Mouse (Mus musculus) forebrain, postnatal 0 days (tissue): ENCODE results near the gene Akt2. TPM values are rescaled to one million over a fixed set of nuclear protein-coding genes. Genes with fewer than 3 reads are reported as not detected.
A peak's percentile ranks its signal among the peaks of the same experiment; 100 is the strongest.

Experiments used
- ATAC-seq: fragments of 200-750 bp; cut with Nextera tagmentation; 2 replicates; pipeline ENCODE4 v1.8.0; 2017; ENCODE audit warnings: mild to moderate bottlenecking, moderate library complexity
- DNase-seq: peaks from one replicate; pipeline ENCODE4 v3.0.0-alpha.2; 2015
- H3K27ac ChIP-seq: fragments of 300-500 bp; sonication (generic); 2 replicates; pipeline ENCODE4 v1.5.1; 2014; ENCODE audit warnings: low read depth, mild to moderate bottlenecking, antibody characterized with exemption, low read length, moderate library complexity, mixed read lengths
- H3K27me3 ChIP-seq: fragments of 300-500 bp; sonication (generic); 2 replicates; pipeline ENCODE4 v1.6.1; 2014; ENCODE audit warnings: mild to moderate bottlenecking, low read length, mixed read lengths; ENCODE audit not compliant: insufficient read depth
- H3K36me3 ChIP-seq: fragments of 300-500 bp; sonication (generic); 2 replicates; pipeline ENCODE4 v1.6.1; 2014; ENCODE audit warnings: mild to moderate bottlenecking, moderate library complexity; ENCODE audit not compliant: insufficient read depth
- H3K4me1 ChIP-seq: fragments of 300-500 bp; sonication (generic); 2 replicates; pipeline ENCODE4 v1.6.1; 2014; ENCODE audit warnings: antibody characterized with exemption; ENCODE audit not compliant: insufficient read depth
- H3K4me2 ChIP-seq: fragments of 300-500 bp; sonication (generic); 2 replicates; pipeline ENCODE4 v1.6.1; 2014; ENCODE audit warnings: low read depth, mild to moderate bottlenecking, moderate library complexity
- H3K4me3 ChIP-seq: fragments of 300-500 bp; sonication (generic); 2 replicates; pipeline ENCODE4 v1.5.1; 2014; ENCODE audit warnings: low read depth, low read length, mixed read lengths
- H3K9ac ChIP-seq: fragments of 300-500 bp; sonication (generic); 2 replicates; pipeline ENCODE4 v1.6.1; 2014; ENCODE audit warnings: mild to moderate bottlenecking
- H3K9me3 ChIP-seq: fragments of 300-500 bp; sonication (generic); 2 replicates; pipeline ENCODE4 v1.6.1; 2016; ENCODE audit warnings: low read length
- CTCF ChIP-seq: sonication (generic); IDR thresholded peaks from 2 replicates; pipeline ENCODE4 v1.5.1; 2016; ENCODE audit warnings: antibody characterized with exemption, control low read depth, low read depth
- WGBS: fragments of 180-500 bp; shearing (Covaris S2); extraction: QIAGEN DNeasy Blood & Tissue Kit; methylation state at CpG from one replicate; pipeline ENCODE4 v1.1.7; 2014; 5-methylcytosine and 5-hydroxymethylcytosine counted together
- polyA plus RNA-seq: library from polyadenylated mRNA; unstranded; fragments of >200 nt; fragmentation: Nextera tagmentation; extraction: Ambion mirVana; gene quantifications from 2 replicates; pipeline ENCODE4 v1.2.1, GENCODE M21; 2015
- total RNA-seq: library from RNA; depleted of rRNA; stranded (reverse); fragments of >200 nt; gene quantifications from 2 replicates; pipeline ENCODE4 v1.2.3, GENCODE M21; 2014

The Akt2 gene
- total and polyA plus RNA-seq, 2 experiments from 2014 or later, result 53.9 to 61.1 TPM

DNA sequence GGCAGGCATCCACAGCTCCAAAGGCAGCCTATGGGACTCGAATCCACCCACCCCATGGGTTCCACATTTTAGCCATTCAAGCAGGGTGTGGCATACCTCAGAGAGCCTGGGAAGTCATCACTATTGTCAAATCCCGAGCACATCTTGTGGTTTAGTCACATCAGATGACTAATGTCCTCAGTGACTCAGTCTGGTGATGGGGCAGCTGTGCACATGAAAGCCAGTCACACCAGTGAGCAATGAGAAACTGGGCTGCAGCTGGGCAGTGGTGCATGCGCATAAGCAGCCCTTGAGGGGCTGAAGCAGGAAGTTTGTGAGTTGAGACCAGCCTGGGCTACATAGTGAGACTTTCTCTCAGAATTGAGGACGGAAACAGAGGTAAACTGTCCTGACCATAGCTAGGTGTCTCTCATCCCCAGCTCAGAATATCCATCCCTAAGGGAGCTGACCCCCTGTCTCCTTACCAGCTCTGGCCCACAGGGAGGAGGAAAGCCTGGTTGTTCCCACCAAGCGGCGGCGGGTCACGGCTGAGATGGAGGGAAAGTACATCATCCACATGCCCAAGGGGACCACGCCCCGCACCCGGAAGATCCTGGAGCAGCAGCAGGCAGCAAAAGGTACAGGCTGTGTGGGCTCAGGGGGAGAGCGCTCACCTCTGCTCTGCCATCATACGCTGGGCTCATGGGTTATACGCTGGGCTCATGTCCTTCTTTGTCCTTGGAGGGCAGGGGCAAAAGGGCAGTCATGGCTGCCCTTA lies 17.1 kb upstream of the Akt2 start:
- no peak for ATAC-seq
- Histone ChIP-seq H3K4me2 (no peak overlapping the region), H3K27me3 (no peaks in the 10 kb centered on the region), H3K4me1 (no peaks in the 10 kb centered on the region), H3K9me3 (no peaks in the 10 kb centered on the region), H3K9ac (no peak overlapping the region), H3K4me3 (no peak overlapping the region), H3K36me3 (peaks cover 80% of the 10 kb centered on the region), H3K27ac (no peak overlapping the region)
- TF ChIP-seq CTCF, result no peak
- DNase-seq, result no peak
- 90% methylated on average over 14 of the region's 14 CpGs for WGBS

DNA sequence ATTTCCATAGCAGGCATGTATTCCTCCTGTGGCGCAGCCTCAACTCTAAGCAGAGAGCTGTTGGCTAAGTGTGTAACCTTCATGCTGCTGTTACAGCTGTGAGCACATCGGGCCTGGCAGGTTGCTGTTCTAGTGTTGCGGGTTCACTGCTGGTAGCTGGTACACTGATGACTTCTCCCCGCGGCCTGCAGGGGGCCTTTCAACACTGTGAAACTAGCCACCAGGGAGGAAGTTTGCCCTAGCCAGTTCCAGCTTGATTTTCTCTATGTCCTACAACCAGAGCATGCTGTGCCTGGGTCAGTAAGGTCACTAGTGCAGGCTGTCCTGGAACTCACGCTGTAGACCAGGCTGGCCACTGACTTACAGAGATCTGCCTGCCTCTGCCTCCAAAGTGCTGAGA lies 14.4 kb upstream of the Akt2 start:
- Histone ChIP-seq H3K4me1 (no peaks in the 10 kb centered on the region), H3K27ac (no peak overlapping the region), H3K27me3 (no peaks in the 10 kb centered on the region), H3K4me2 (no peak overlapping the region), H3K4me3 (no peak overlapping the region), H3K36me3 (peaks cover 83% of the 10 kb centered on the region), H3K9me3 (no peaks in the 10 kb centered on the region), H3K9ac (no peak overlapping the region)
- DNase-seq (peak; percentile 20), ATAC-seq (no peak)
- TF ChIP-seq CTCF, result peak; percentile 61
- WGBS, result 65% methylated on average over 6 of the region's 6 CpGs

DNA sequence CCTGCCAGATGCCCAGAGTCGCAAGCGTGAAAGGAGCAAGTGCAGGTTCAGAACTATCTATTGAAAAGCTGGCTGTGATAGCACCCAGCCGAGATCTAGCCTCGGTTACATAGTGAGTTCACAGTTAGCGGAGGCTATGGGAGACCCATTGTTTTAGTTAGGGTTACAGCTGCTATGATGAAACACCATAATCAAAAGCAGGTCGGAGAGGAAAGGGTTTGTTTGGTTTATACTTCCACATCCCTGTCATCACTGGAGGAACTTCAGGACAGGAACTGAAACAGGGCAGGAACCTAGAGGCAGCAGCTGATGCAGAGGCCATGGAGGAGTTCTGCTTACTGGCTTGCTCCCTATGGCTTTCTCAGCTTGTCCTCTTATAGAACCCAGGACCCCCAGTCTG lies 13.8 kb upstream of the Akt2 start:
- Histone ChIP-seq H3K4me2 (no peak overlapping the region), H3K27me3 (no peaks in the 10 kb centered on the region), H3K9me3 (no peaks in the 10 kb centered on the region), H3K4me1 (no peaks in the 10 kb centered on the region), H3K9ac (no peak overlapping the region), H3K36me3 (peaks cover 83% of the 10 kb centered on the region), H3K27ac (no peak overlapping the region), H3K4me3 (no peak overlapping the region)
- ATAC-seq (no peak), DNase-seq (no peak)
- no peak for TF ChIP-seq CTCF
- WGBS, result 96% methylated on average over 6 of the region's 6 CpGs

DNA sequence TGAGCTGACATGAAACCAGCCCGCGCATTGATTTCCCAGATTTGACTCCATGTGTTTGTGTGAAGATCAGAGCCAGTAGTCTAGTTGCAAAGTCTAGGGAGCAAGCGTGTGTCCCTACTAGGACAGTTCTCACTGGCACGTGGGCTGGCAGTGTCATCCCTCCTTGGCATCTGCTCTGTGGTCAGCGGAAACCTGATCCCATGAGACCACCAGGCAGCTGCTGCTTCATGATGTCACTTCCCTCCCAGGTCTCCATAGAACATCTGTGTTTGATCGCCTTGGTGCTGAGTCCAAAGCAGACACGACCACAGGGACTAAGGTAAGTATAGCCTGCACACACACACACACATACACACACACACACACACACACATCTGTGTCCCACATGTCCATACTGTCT lies 12.9 kb upstream of the Akt2 start:
- WGBS, result 93% methylated on average over 7 of the region's 7 CpGs
- no peak overlapping the region for H3K4me2 ChIP-seq
- H3K27ac ChIP-seq, result no peak overlapping the region
- ATAC-seq (no peak), DNase-seq (no peak)
- peaks cover 82% of the 10 kb centered on the region for H3K36me3 ChIP-seq
- H3K9me3 ChIP-seq, result no peaks in the 10 kb centered on the region
- no peaks in the 10 kb centered on the region for H3K27me3 ChIP-seq
- no peak overlapping the region for H3K9ac ChIP-seq
- no peak for TF ChIP-seq CTCF
- H3K4me1 ChIP-seq, result no peaks in the 10 kb centered on the region
- H3K4me3 ChIP-seq, result no peak overlapping the region

DNA sequence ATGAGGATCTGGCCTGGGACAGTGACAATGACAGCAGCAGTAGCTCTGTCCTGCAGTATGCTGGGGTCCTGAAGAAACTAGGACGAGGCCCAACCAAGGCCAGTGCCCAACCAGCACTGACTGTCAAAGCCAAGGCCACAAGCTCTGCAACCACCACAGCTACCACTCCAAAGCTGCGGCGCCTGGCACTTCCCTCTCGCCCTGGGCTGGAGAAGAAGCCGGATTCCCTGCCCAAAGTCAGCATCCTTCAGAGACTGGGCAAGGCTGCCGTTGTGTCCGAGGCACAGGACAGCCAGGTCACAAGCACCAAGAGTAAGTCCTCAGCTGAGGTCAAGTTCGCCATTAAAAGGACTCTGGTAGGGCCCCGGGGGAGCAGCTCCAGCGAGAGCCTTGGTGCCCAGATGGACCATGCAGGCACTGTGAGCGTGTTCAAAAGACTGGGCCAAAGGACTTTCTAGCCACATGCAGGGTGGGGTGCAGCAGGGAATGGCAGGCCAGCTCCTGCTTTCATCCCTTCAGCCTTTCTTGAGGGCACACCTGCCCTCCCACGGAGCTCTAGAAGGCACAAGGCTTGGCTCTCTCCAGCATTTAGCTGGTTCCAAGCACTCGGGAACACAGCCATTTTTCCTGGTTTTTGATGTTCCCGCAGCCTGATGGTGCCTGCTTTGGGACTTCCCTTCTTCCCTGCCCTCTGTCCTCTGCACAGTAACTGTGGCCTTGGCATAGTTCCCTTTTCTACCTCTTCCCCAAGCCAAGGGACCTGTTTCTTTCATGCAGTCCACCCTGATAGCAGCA lies 10.8 kb upstream of the Akt2 start:
- H3K9me3 ChIP-seq, result no peaks in the 10 kb centered on the region
- no peak overlapping the region for H3K4me2 ChIP-seq
- no peak for TF ChIP-seq CTCF
- H3K4me3 ChIP-seq, result no peak overlapping the region
- H3K27ac ChIP-seq, result no peak overlapping the region
- no peaks in the 10 kb centered on the region for H3K4me1 ChIP-seq
- H3K9ac ChIP-seq, result no peak overlapping the region
- no peak for DNase-seq
- 88% methylated on average over 14 of the region's 14 CpGs for WGBS
- H3K36me3 ChIP-seq, result peaks cover 70% of the 10 kb centered on the region
- H3K27me3 ChIP-seq, result no peaks in the 10 kb centered on the region
- ATAC-seq, result no peak

DNA sequence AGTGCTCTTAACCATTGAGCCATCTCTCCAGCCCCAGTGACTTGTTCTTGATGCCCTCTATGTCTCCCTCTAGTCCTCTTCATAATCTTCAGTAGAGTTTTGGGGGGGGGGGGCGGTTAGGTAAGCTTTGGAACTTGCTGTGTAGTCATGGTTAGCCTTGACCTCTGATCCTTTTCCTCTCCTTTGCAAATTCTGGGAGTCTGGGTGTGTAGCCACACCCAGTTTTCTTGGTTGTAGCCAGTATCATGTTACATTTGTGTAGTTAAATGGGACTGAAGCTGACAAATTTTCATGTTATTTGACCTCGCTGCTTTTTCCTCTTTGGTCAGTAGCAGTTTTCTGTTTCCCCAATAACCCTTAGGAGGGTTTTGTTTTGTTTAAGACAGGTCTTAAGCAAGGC lies 4.5 kb upstream of the Akt2 start:
- no peak overlapping the region for H3K9ac ChIP-seq
- peaks cover 14% of the 10 kb centered on the region for H3K36me3 ChIP-seq
- H3K27ac ChIP-seq, result no peak overlapping the region
- no peaks in the 10 kb centered on the region for H3K4me1 ChIP-seq
- no peaks in the 10 kb centered on the region for H3K9me3 ChIP-seq
- WGBS, result 83% methylated on average over 2 of the region's 2 CpGs
- H3K27me3 ChIP-seq, result no peaks in the 10 kb centered on the region
- no peak overlapping the region for H3K4me3 ChIP-seq
- DNase-seq (no peak), ATAC-seq (no peak)
- no peak overlapping the region for H3K4me2 ChIP-seq
- no peak for TF ChIP-seq CTCF

DNA sequence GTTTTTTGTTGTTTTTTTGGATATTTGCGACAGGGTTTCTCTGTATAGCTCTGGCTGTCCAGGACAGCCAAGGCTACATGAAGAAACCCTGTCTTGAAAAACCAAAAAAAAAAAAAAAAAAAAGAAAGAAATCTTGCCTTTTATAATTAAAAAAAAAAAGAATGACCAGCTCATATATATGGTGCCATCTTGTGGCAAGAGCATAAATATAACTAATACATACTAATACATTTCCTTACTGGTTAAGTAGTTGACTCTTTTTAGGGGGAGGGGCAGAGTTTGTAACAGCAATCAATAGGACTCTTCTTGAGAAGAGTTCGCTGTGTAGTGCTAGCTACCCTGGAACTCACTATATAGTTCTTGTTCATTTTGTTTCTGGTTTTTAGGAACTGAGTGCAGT lies 3.6 kb upstream of the Akt2 start:
- 90% methylated on average over 2 of the region's 2 CpGs for WGBS
- no peak overlapping the region for H3K4me3 ChIP-seq
- TF ChIP-seq CTCF, result no peak
- peaks cover 7% of the 10 kb centered on the region; the same call in 1 of the 2 replicates for H3K36me3 ChIP-seq
- no peak overlapping the region for H3K27ac ChIP-seq
- no peak overlapping the region for H3K9ac ChIP-seq
- H3K9me3 ChIP-seq, result no peaks in the 10 kb centered on the region
- DNase-seq (no peak), ATAC-seq (no peak)
- H3K4me2 ChIP-seq, result no peak overlapping the region
- peaks cover 3% of the 10 kb centered on the region; the same call in 1 of the 2 replicates for H3K4me1 ChIP-seq
- H3K27me3 ChIP-seq, result no peaks in the 10 kb centered on the region
